Mouse (Mus musculus) forebrain, embryonic 16.5 days (tissue): ENCODE data around the gene St6galnac3. TPM values are rescaled to one million over a fixed set of nuclear protein-coding genes. Genes with fewer than 3 reads are reported as not detected.

ENCODE experiments used
- ATAC-seq: fragments of 200-750 bp; cut with Nextera tagmentation; 2 replicates; pipeline ENCODE4 v1.8.0; 2017; ENCODE audit warnings: mild to moderate bottlenecking, moderate library complexity
- H3K27ac ChIP-seq: fragments of 300-500 bp; sonication (generic); 2 replicates; pipeline ENCODE4 v1.5.1; 2014; ENCODE audit warnings: low read length, control low read depth
- H3K27me3 ChIP-seq: fragments of 300-500 bp; sonication (generic); replicated peaks from 2 replicates; pipeline ENCODE4 v1.6.1; 2014; ENCODE audit warnings: low read length; ENCODE audit not compliant: control insufficient read depth, insufficient read depth
- H3K36me3 ChIP-seq: fragments of 300-500 bp; sonication (generic); 2 replicates; pipeline ENCODE4 v1.6.1; 2014; ENCODE audit not compliant: control insufficient read depth, insufficient read depth
- H3K4me1 ChIP-seq: fragments of 300-500 bp; sonication (generic); replicated peaks from 2 replicates; pipeline ENCODE4 v1.6.1; 2014; ENCODE audit warnings: low read length; ENCODE audit not compliant: control insufficient read depth, insufficient read depth
- H3K4me2 ChIP-seq: fragments of 300-500 bp; sonication (generic); 2 replicates; pipeline ENCODE4 v1.6.1; 2014; ENCODE audit warnings: mild to moderate bottlenecking, low read length, control low read depth
- H3K4me3 ChIP-seq: fragments of 300-500 bp; sonication (generic); replicated peaks from 2 replicates; pipeline ENCODE4 v1.5.1; 2014; ENCODE audit warnings: mild to moderate bottlenecking, low read length, control low read depth
- H3K9ac ChIP-seq: fragments of 300-500 bp; sonication (generic); replicated peaks from 2 replicates; pipeline ENCODE4 v1.6.1; 2014; ENCODE audit warnings: low read depth, low read length, control low read depth
- H3K9me3 ChIP-seq: fragments of 300-500 bp; sonication (generic); 2 replicates; pipeline ENCODE4 v1.6.1; 2016; ENCODE audit warnings: low read length; ENCODE audit not compliant: control insufficient read depth
- WGBS: fragments of 180-500 bp; shearing (Covaris S2); extraction: QIAGEN DNeasy Blood & Tissue Kit; methylation state at CpG from one replicate; pipeline ENCODE4 v1.1.7; 2014; 5-methylcytosine and 5-hydroxymethylcytosine counted together
- polyA plus RNA-seq: library from polyadenylated mRNA; unstranded; fragments of >200 nt; fragmentation: Nextera tagmentation; extraction: Ambion mirVana; gene quantifications from 2 replicates; pipeline ENCODE4 v1.2.1, GENCODE M21; 2015

The St6galnac3 gene
- polyA plus RNA-seq, 1 experiment from 2014 or later: 23.5 TPM

GRCm38 (mm10) chr3:153571152-153571551 lies 153.8 kb downstream of the St6galnac3 start:
- no peak overlapping the region for H3K9ac ChIP-seq
- H3K27me3 ChIP-seq: no peaks in the 10 kb centered on the region
- no peak for ATAC-seq
- H3K4me2 ChIP-seq: no peak overlapping the region
- H3K36me3 ChIP-seq: no peaks in the 10 kb centered on the region
- peaks cover 3% of the 10 kb centered on the region; the same call in 1 of the 2 replicates for H3K4me1 ChIP-seq
- H3K4me3 ChIP-seq: no peak overlapping the region
- no peaks in the 10 kb centered on the region for H3K9me3 ChIP-seq
- WGBS: 84% methylated on average over 11 of the region's 11 CpGs
- no peak overlapping the region for H3K27ac ChIP-seq

GRCm38 (mm10) chr3:153568815-153569214 lies 156.2 kb downstream of the St6galnac3 start:
- no peak for ATAC-seq
- no peak overlapping the region for H3K4me2 ChIP-seq
- no peak overlapping the region for H3K27ac ChIP-seq
- no peak overlapping the region for H3K4me3 ChIP-seq
- 90% methylated on average over 3 of the region's 3 CpGs for WGBS
- H3K9me3 ChIP-seq: no peaks in the 10 kb centered on the region
- no peak overlapping the region for H3K9ac ChIP-seq
- H3K36me3 ChIP-seq: no peaks in the 10 kb centered on the region
- H3K27me3 ChIP-seq: no peaks in the 10 kb centered on the region
- H3K4me1 ChIP-seq: peaks cover 3% of the 10 kb centered on the region; the same call in 1 of the 2 replicates

GRCm38 (mm10) chr3:153567913-153568312 lies 157.1 kb downstream of the St6galnac3 start:
- H3K9ac ChIP-seq: no peak overlapping the region
- 70% methylated on average over 3 of the region's 3 CpGs for WGBS
- H3K9me3 ChIP-seq: no peaks in the 10 kb centered on the region
- H3K4me3 ChIP-seq: no peak overlapping the region
- no peaks in the 10 kb centered on the region for H3K36me3 ChIP-seq
- H3K27me3 ChIP-seq: no peaks in the 10 kb centered on the region
- H3K4me1 ChIP-seq: peaks cover 3% of the 10 kb centered on the region; the same call in 1 of the 2 replicates
- H3K27ac ChIP-seq: no peak overlapping the region
- peak; percentile 28; the same call in 1 of the 2 replicates for ATAC-seq
- no peak overlapping the region for H3K4me2 ChIP-seq

GRCm38 (mm10) chr3:153567512-153567911 lies 157.5 kb downstream of the St6galnac3 start:
- no peaks in the 10 kb centered on the region for H3K36me3 ChIP-seq
- peaks cover 3% of the 10 kb centered on the region; the same call in 1 of the 2 replicates for H3K4me1 ChIP-seq
- H3K27me3 ChIP-seq: no peaks in the 10 kb centered on the region
- no peak overlapping the region for H3K4me2 ChIP-seq
- no peaks in the 10 kb centered on the region for H3K9me3 ChIP-seq
- H3K9ac ChIP-seq: no peak overlapping the region
- peak; percentile 21; the same call in 1 of the 2 replicates for ATAC-seq
- H3K4me3 ChIP-seq: no peak overlapping the region
- WGBS: 86% methylated on average over 4 of the region's 4 CpGs
- no peak overlapping the region for H3K27ac ChIP-seq

- H3K27ac ChIP-seq: no peak overlapping the region
- no peak overlapping the region for H3K4me2 ChIP-seq
- no peaks in the 10 kb centered on the region for H3K27me3 ChIP-seq
- no peak for ATAC-seq
- H3K9me3 ChIP-seq: no peaks in the 10 kb centered on the region
- H3K4me3 ChIP-seq: no peak overlapping the region
- H3K9ac ChIP-seq: no peak overlapping the region
- H3K4me1 ChIP-seq: 0 out of 2 replicates have a peak, but pooled peaks cover 3% of the 10 kb centered on the region
- 90% methylated on average over 2 of the region's 2 CpGs for WGBS
- no peaks in the 10 kb centered on the region for H3K36me3 ChIP-seq
Observed at GRCm38 (mm10) chr3:153566100-153566499, 158.9 kb downstream of the St6galnac3 start.

- Histone ChIP-seq H3K4me2 (no peak overlapping the region), H3K36me3 (no peaks in the 10 kb centered on the region), H3K9ac (no peak overlapping the region), H3K27me3 (no peaks in the 10 kb centered on the region), H3K4me3 (no peak overlapping the region), H3K27ac (no peak overlapping the region), H3K9me3 (no peaks in the 10 kb centered on the region), H3K4me1 (no peaks in the 10 kb centered on the region)
- no peak for ATAC-seq
- 83% methylated on average over 6 of the region's 6 CpGs for WGBS
Observed at GRCm38 (mm10) chr3:153560897-153561296, 164.1 kb downstream of the St6galnac3 start.

- WGBS: 86% methylated on average over 8 of the region's 8 CpGs
Observed at GRCm38 (mm10) chr3:153559586-153559985, 165.4 kb downstream of the St6galnac3 start.

GRCm38 (mm10) chr3:153556621-153557020 lies 168.4 kb downstream of the St6galnac3 start:
- H3K9ac ChIP-seq: no peak overlapping the region
- H3K27ac ChIP-seq: no peak overlapping the region
- H3K9me3 ChIP-seq: no peaks in the 10 kb centered on the region
- WGBS: 68% methylated on average over 11 of the region's 11 CpGs
- H3K4me2 ChIP-seq: no peak overlapping the region
- no peaks in the 10 kb centered on the region for H3K36me3 ChIP-seq
- H3K27me3 ChIP-seq: no peaks in the 10 kb centered on the region
- no peak overlapping the region for H3K4me3 ChIP-seq
- ATAC-seq: no peak
- H3K4me1 ChIP-seq: no peaks in the 10 kb centered on the region

More at GRCm38 (mm10) chr3:153559586-153559985, 165.4 kb downstream of the St6galnac3 start:
- Histone ChIP-seq H3K27me3 (no peaks in the 10 kb centered on the region), H3K4me3 (no peak overlapping the region), H3K36me3 (no peaks in the 10 kb centered on the region), H3K4me2 (no peak overlapping the region), H3K27ac (no peak overlapping the region), H3K4me1 (no peaks in the 10 kb centered on the region), H3K9me3 (no peaks in the 10 kb centered on the region), H3K9ac (no peak overlapping the region)
- ATAC-seq: no peak

GRCm38 (mm10) chr3:153553712-153554111 lies 171.3 kb downstream of the St6galnac3 start:
- no peak for ATAC-seq
- H3K36me3 ChIP-seq: no peaks in the 10 kb centered on the region
- no peak overlapping the region for H3K9ac ChIP-seq
- H3K4me1 ChIP-seq: no peaks in the 10 kb centered on the region
- H3K9me3 ChIP-seq: no peaks in the 10 kb centered on the region
- H3K4me3 ChIP-seq: no peak overlapping the region
- H3K27ac ChIP-seq: no peak overlapping the region
- H3K4me2 ChIP-seq: no peak overlapping the region
- no peaks in the 10 kb centered on the region for H3K27me3 ChIP-seq
- 98% methylated on average over 3 of the region's 3 CpGs for WGBS

GRCm38 (mm10) chr3:153553226-153553625 lies 171.7 kb downstream of the St6galnac3 start:
- H3K4me3 ChIP-seq: no peak overlapping the region
- WGBS: 91% methylated on average over 7 of the region's 7 CpGs
- H3K4me2 ChIP-seq: no peak overlapping the region
- H3K9ac ChIP-seq: no peak overlapping the region
- H3K27ac ChIP-seq: no peak overlapping the region
- H3K36me3 ChIP-seq: no peaks in the 10 kb centered on the region
- H3K4me1 ChIP-seq: no peaks in the 10 kb centered on the region
- H3K27me3 ChIP-seq: no peaks in the 10 kb centered on the region
- no peak for ATAC-seq
- no peaks in the 10 kb centered on the region for H3K9me3 ChIP-seq
